Mouse (Mus musculus): ENCODE measurements at regions not wholly inside any gene's neighbourhood (a gene's known extent, or its start where the extent isn't known, plus 50 kb on each side); places are given as distances from the start of the nearest gene placed in this dataset.

DNA sequence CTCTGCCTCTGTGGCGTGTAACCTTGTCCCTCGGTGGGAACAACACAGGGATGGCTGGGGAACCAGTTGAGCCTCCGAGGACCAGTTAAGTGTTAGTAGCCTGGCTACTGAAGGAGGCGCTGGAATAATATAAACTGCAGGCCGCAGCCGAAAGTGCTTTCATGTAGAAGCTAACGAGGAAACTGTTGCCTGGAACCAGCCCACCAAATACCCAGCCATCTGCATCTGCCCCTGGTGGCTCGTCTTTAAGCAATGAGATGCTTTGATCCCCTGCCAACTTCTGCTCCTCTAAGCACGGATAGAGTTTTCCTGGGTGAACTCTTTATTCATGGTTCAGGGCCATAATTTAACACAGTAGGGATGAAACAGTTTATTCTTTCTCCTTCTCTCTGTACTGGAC, 137.2 kb upstream of the Prok2 start:
- Histone ChIP-seq H3K9ac (ENCODE audit: low read depth, low read length) (no peak overlapping the region), H3K9me3 (replicated peaks; ENCODE audit: control insufficient read depth, low read length, poor library complexity, severe bottlenecking) (no peaks in the 10 kb centered on the region), H3K36me3 (ENCODE audit: control insufficient read depth, insufficient read depth, low read length) (no peaks in the 10 kb centered on the region), H3K27ac (ENCODE audit: low read length) (no peak overlapping the region), H3K27me3 (ENCODE audit: control insufficient read depth, insufficient read depth, low read depth, low read length) (no peaks in the 10 kb centered on the region), H3K4me2 (ENCODE audit: low read length) (no peak overlapping the region), H3K4me1 (ENCODE audit: control insufficient read depth, insufficient read depth, low read length) (peaks cover 16% of the 10 kb centered on the region), H3K4me3 (ENCODE audit: low read depth, low read length) (no peak overlapping the region)
- WGBS, result 31% methylated on average over 9 of the region's 9 CpGs
- ATAC-seq, result no peak; the same call in 1 of the 2 replicates

- Histone ChIP-seq H3K27ac (ENCODE audit: low read length) (no peak overlapping the region), H3K27me3 (ENCODE audit: control insufficient read depth, insufficient read depth, low read depth, low read length) (no peaks in the 10 kb centered on the region; the same call in 1 of the 2 replicates), H3K9me3 (replicated peaks; ENCODE audit: control insufficient read depth, low read length, poor library complexity, severe bottlenecking) (no peaks in the 10 kb centered on the region), H3K4me1 (ENCODE audit: control insufficient read depth, insufficient read depth, low read length) (peaks cover 2% of the 10 kb centered on the region; the same call in 1 of the 2 replicates), H3K4me2 (ENCODE audit: low read length) (no peak overlapping the region), H3K36me3 (ENCODE audit: control insufficient read depth, insufficient read depth, low read length) (no peaks in the 10 kb centered on the region), H3K4me3 (ENCODE audit: low read depth, low read length) (no peak overlapping the region), H3K9ac (ENCODE audit: low read depth, low read length) (no peak overlapping the region)
- 86% methylated on average over 6 of the region's 6 CpGs for WGBS
- no peak for ATAC-seq
Observed at GRCm38 (mm10) chr6:99857411-99857810, 131.2 kb upstream of the Prok2 start.

DNA sequence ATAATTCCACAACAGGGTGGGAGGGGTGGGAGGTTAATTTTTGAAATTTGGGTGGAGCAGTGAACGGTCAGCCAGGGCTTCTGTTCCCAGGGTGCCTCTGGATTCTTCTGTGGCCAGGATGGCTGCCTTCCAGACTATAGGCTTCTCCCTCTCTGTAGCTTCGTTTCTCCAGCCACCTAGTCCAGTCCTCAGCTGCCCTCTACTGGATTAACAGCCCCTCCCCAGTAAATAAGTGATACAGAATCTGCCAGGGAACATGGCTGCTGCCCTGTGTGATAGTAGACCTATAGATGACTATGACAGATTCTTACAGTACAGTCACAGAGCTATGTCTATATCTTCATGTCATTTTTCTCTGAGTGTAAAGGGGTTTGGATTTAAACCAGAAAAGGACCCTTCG, 127.5 kb upstream of the Prok2 start:
- WGBS, result 37% methylated on average over 3 of the region's 3 CpGs
- H3K4me2 ChIP-seq (ENCODE audit: low read length), result no peak overlapping the region
- peaks cover 2% of the 10 kb centered on the region; the same call in 1 of the 2 replicates for H3K4me1 ChIP-seq (ENCODE audit: control insufficient read depth, insufficient read depth, low read length)
- no peak overlapping the region for H3K27ac ChIP-seq (ENCODE audit: low read length)
- peak; percentile 72 for ATAC-seq
- no peaks in the 10 kb centered on the region for H3K9me3 ChIP-seq (replicated peaks; ENCODE audit: control insufficient read depth, low read length, poor library complexity, severe bottlenecking)
- H3K9ac ChIP-seq (ENCODE audit: low read depth, low read length), result no peak overlapping the region
- H3K36me3 ChIP-seq (ENCODE audit: control insufficient read depth, insufficient read depth, low read length), result no peaks in the 10 kb centered on the region
- H3K4me3 ChIP-seq (ENCODE audit: low read depth, low read length), result no peak overlapping the region
- no peaks in the 10 kb centered on the region; the same call in 1 of the 2 replicates for H3K27me3 ChIP-seq (ENCODE audit: control insufficient read depth, insufficient read depth, low read depth, low read length)

GRCm38 (mm10) chr6:99850706-99851105, 124.5 kb upstream of the Prok2 start:
- 65% methylated on average over 1 of the region's 1 CpGs for WGBS
- no peak for ATAC-seq
- no peak overlapping the region for H3K4me3 ChIP-seq (ENCODE audit: low read depth, low read length)

GRCm38 (mm10) chr6:99845508-99845846, 119.3 kb upstream of the Prok2 start:
- Histone ChIP-seq H3K4me3 (ENCODE audit: low read depth, low read length) (no peak overlapping the region), H3K4me1 (ENCODE audit: control insufficient read depth, insufficient read depth, low read length) (peaks cover 8% of the 10 kb centered on the region), H3K9ac (ENCODE audit: low read depth, low read length) (no peak overlapping the region), H3K9me3 (replicated peaks; ENCODE audit: control insufficient read depth, low read length, poor library complexity, severe bottlenecking) (no peaks in the 10 kb centered on the region), H3K27ac (ENCODE audit: low read length) (no peak overlapping the region), H3K27me3 (ENCODE audit: control insufficient read depth, insufficient read depth, low read depth, low read length) (no peaks in the 10 kb centered on the region; the same call in 1 of the 2 replicates), H3K36me3 (ENCODE audit: control insufficient read depth, insufficient read depth, low read length) (no peaks in the 10 kb centered on the region), H3K4me2 (ENCODE audit: low read length) (no peak overlapping the region)
- no peak for ATAC-seq
- WGBS, result 34% methylated on average over 4 of the region's 4 CpGs

More at GRCm38 (mm10) chr6:99850706-99851105, 124.5 kb upstream of the Prok2 start:
- H3K9me3 ChIP-seq (replicated peaks; ENCODE audit: control insufficient read depth, low read length, poor library complexity, severe bottlenecking), result no peaks in the 10 kb centered on the region
- H3K9ac ChIP-seq (ENCODE audit: low read depth, low read length), result no peak overlapping the region
- H3K4me1 ChIP-seq (ENCODE audit: control insufficient read depth, insufficient read depth, low read length), result peaks cover 2% of the 10 kb centered on the region; the same call in 1 of the 2 replicates
- H3K27ac ChIP-seq (ENCODE audit: low read length), result no peak overlapping the region
- no peaks in the 10 kb centered on the region for H3K36me3 ChIP-seq (ENCODE audit: control insufficient read depth, insufficient read depth, low read length)
- no peaks in the 10 kb centered on the region; the same call in 1 of the 2 replicates for H3K27me3 ChIP-seq (ENCODE audit: control insufficient read depth, insufficient read depth, low read depth, low read length)
- H3K4me2 ChIP-seq (ENCODE audit: low read length), result no peak overlapping the region

DNA sequence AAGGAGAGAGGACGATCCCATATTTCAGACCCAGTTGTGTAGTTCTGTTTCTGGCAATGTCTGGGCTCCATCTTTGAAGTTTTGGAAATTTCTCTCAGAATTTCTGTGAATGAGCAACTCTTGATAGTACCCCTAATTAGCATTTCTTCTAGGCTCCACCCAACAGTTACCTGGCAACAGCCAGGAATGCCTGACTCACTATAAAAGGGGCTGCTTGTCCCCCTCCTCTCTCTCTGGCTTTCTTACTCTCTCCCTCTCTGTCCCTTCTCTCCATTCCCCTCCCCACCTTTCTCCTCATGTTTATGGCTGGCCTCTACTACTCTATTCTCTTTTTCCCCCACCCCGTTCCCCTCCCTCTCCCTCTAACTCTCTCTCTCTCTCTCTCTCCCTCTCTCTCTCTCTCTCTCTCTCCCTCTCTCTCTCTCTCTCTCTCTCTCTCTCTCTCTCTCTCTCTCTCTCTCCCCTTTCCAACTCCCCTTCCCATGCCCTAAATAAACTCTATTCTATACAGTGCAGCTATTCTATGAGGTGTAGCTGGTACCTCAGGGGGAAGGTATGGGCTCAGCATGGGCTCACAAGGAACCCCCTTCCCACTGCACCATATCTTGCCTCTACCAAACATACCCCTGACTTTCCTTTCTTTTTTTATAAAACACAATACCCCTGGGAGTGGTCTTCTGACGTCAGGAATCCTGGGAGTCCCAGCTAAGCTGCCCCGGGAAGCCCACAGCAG, 118.7 kb upstream of the Prok2 start:
- Histone ChIP-seq H3K4me3 (ENCODE audit: low read depth, low read length) (no peak overlapping the region), H3K4me1 (ENCODE audit: control insufficient read depth, insufficient read depth, low read length) (peaks cover 8% of the 10 kb centered on the region), H3K9ac (ENCODE audit: low read depth, low read length) (no peak overlapping the region), H3K4me2 (ENCODE audit: low read length) (no peak overlapping the region), H3K36me3 (ENCODE audit: control insufficient read depth, insufficient read depth, low read length) (no peaks in the 10 kb centered on the region), H3K9me3 (replicated peaks; ENCODE audit: control insufficient read depth, low read length, poor library complexity, severe bottlenecking) (no peaks in the 10 kb centered on the region), H3K27me3 (ENCODE audit: control insufficient read depth, insufficient read depth, low read depth, low read length) (no peaks in the 10 kb centered on the region; the same call in 1 of the 2 replicates), H3K27ac (ENCODE audit: low read length) (no peak overlapping the region)
- no peak for ATAC-seq
- WGBS, result 14% methylated on average over 4 of the region's 4 CpGs

- H3K4me1 ChIP-seq (ENCODE audit: control insufficient read depth, insufficient read depth, low read length), result peaks cover 8% of the 10 kb centered on the region
- H3K9me3 ChIP-seq (replicated peaks; ENCODE audit: control insufficient read depth, low read length, poor library complexity, severe bottlenecking), result no peaks in the 10 kb centered on the region
- no peak overlapping the region for H3K4me2 ChIP-seq (ENCODE audit: low read length)
- no peak overlapping the region for H3K27ac ChIP-seq (ENCODE audit: low read length)
- ATAC-seq, result no peak
- WGBS, result 59% methylated on average over 3 of the region's 3 CpGs
- no peak overlapping the region for H3K9ac ChIP-seq (ENCODE audit: low read depth, low read length)
- H3K27me3 ChIP-seq (ENCODE audit: control insufficient read depth, insufficient read depth, low read depth, low read length), result no peaks in the 10 kb centered on the region; the same call in 1 of the 2 replicates
- H3K36me3 ChIP-seq (ENCODE audit: control insufficient read depth, insufficient read depth, low read length), result no peaks in the 10 kb centered on the region
- H3K4me3 ChIP-seq (ENCODE audit: low read depth, low read length), result no peak overlapping the region
Observed at GRCm38 (mm10) chr6:99843507-99843906, 117.3 kb upstream of the Prok2 start.

GRCm38 (mm10) chr6:99842723-99843122, 116.5 kb upstream of the Prok2 start:
- no peak overlapping the region for H3K9ac ChIP-seq (ENCODE audit: low read depth, low read length)
- H3K4me2 ChIP-seq (ENCODE audit: low read length), result no peak overlapping the region
- no peak for ATAC-seq

GRCm38 (mm10) chr6:99840823-99841222, 114.6 kb upstream of the Prok2 start:
- H3K4me1 ChIP-seq (ENCODE audit: control insufficient read depth, insufficient read depth, low read length), result peaks cover 8% of the 10 kb centered on the region
- no peak overlapping the region for H3K9ac ChIP-seq (ENCODE audit: low read depth, low read length)
- no peaks in the 10 kb centered on the region for H3K9me3 ChIP-seq (replicated peaks; ENCODE audit: control insufficient read depth, low read length, poor library complexity, severe bottlenecking)
- no peaks in the 10 kb centered on the region for H3K36me3 ChIP-seq (ENCODE audit: control insufficient read depth, insufficient read depth, low read length)
- no peaks in the 10 kb centered on the region; the same call in 1 of the 2 replicates for H3K27me3 ChIP-seq (ENCODE audit: control insufficient read depth, insufficient read depth, low read depth, low read length)
- no peak overlapping the region for H3K27ac ChIP-seq (ENCODE audit: low read length)
- no peak for ATAC-seq
- no peak overlapping the region for H3K4me3 ChIP-seq (ENCODE audit: low read depth, low read length)
- 92% methylated on average over 6 of the region's 6 CpGs for WGBS
- H3K4me2 ChIP-seq (ENCODE audit: low read length), result no peak overlapping the region

More at GRCm38 (mm10) chr6:99842723-99843122, 116.5 kb upstream of the Prok2 start:
- peaks cover 8% of the 10 kb centered on the region for H3K4me1 ChIP-seq (ENCODE audit: control insufficient read depth, insufficient read depth, low read length)
- no peaks in the 10 kb centered on the region for H3K9me3 ChIP-seq (replicated peaks; ENCODE audit: control insufficient read depth, low read length, poor library complexity, severe bottlenecking)
- no peaks in the 10 kb centered on the region; the same call in 1 of the 2 replicates for H3K27me3 ChIP-seq (ENCODE audit: control insufficient read depth, insufficient read depth, low read depth, low read length)
- no peak overlapping the region for H3K4me3 ChIP-seq (ENCODE audit: low read depth, low read length)
- no peaks in the 10 kb centered on the region for H3K36me3 ChIP-seq (ENCODE audit: control insufficient read depth, insufficient read depth, low read length)
- no peak overlapping the region for H3K27ac ChIP-seq (ENCODE audit: low read length)

Data from midbrain, embryonic 16.5 days (tissue).